Mouse (Mus musculus) brown adipose tissue, adult 24 weeks (tissue): ENCODE results near the gene Zbtb16. TPM values are rescaled to one million over a fixed set of nuclear protein-coding genes. Genes with fewer than 3 reads are reported as not detected.

Experiments used
- H3K27ac ChIP-seq: fragments of 200-500 bp; replicated peaks from 2 replicates; pipeline ENCODE4 v1.5.1; 2012; ENCODE audit warnings: low read depth, mild to moderate bottlenecking, low read length
- H3K4me1 ChIP-seq: fragments of 200-500 bp; 2 replicates; pipeline ENCODE4 v1.6.1; 2012; ENCODE audit warnings: low read length, mixed read lengths; ENCODE audit not compliant: control insufficient read depth, insufficient read depth, insufficient read length
- H3K4me3 ChIP-seq: fragments of 200-500 bp; 2 replicates; pipeline ENCODE4 v1.5.1; 2012; ENCODE audit warnings: low read depth, mild to moderate bottlenecking, low read length, moderate library complexity; ENCODE audit not compliant: insufficient read depth
- polyA plus RNA-seq: library from polyadenylated mRNA; stranded (reverse); fragments of >200 nt; gene quantifications from 2 replicates; pipeline ENCODE4 v1.2.4, GENCODE M21; 2012; ENCODE audit not compliant: missing spikeins, insufficient read depth, insufficient read length

Gene Zbtb16
- polyA plus RNA-seq, 1 experiment = 7.9 TPM

DNA sequence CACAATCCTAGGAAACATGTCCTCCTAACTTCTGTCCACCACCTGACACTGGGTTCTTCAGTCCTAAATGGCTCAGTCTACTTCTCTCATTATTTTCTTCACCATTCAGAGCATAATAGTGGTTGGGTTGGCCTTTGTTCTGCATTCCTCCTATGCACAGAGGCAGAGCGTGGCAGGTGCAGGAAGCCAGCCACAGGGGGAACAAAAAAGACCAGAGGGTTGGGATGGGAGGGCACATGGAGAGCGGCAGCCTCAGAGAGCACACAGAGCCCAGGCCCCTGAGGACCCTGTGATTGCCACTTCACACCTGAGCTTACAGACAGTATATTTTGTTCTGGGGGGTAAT lies 138.6 kb downstream of the Zbtb16 start:
- H3K4me3 ChIP-seq = no peak overlapping the region
- H3K27ac ChIP-seq = no peak overlapping the region
- H3K4me1 ChIP-seq = no peaks in the 10 kb centered on the region

DNA sequence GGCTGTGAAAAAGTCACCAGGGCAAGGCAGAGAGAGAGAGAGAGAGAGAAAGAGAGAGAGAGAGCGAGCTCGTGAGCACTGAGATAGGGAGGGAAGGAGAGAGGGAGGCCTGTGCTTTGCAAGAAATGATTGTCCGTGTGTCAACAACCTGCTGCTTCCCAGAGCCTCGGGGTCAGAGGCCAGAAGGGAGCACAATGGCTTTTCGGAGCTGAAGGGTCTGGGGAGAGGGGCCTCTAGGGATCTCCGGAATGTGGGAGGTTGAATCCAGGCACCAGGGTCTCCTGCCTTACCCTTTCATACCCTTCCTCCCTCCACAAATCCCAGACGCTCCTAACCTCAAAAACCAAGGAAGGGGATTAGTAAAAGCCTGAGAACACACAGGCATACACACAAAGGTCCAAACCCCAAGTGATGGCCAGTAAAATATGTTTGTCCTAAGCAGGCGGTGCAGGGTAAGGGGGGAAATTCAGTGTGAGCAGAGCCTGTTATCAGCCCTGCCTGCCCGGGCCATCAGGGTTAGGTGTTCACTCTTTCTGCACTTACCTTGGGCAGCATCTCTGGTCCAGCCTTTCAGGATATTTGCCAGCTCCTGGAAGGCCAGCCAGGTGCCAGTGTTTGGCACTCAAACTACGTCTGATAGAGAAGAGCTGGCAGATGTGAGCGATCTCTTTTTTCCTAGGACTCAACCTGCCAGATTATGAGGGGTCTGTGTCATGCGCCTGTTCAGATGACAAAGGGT lies 139.1 kb downstream of the Zbtb16 start:
- Histone ChIP-seq H3K27ac (no peak overlapping the region), H3K4me3 (no peak overlapping the region), H3K4me1 (no peaks in the 10 kb centered on the region)

DNA sequence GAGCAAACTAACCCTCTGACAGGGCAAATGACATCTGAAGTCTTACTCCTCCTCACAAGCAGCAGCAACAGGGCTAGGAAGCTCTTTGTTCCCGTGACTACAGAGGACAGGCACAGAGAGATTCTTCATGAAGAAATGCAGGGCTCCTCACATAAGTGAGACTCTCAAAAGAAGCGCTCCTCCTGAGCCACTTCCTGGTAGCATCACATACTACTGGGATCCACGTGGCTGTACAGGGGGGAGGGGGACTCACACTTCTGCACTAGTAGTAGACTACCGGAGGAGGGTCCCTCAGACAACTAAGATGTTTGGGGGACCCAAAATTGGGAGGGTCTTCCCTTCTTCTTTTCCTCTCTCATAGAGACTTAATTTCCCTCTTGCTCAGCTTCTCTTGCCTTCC lies 139.7 kb downstream of the Zbtb16 start:
- Histone ChIP-seq H3K4me3 (no peak overlapping the region), H3K27ac (no peak overlapping the region), H3K4me1 (no peaks in the 10 kb centered on the region)

DNA sequence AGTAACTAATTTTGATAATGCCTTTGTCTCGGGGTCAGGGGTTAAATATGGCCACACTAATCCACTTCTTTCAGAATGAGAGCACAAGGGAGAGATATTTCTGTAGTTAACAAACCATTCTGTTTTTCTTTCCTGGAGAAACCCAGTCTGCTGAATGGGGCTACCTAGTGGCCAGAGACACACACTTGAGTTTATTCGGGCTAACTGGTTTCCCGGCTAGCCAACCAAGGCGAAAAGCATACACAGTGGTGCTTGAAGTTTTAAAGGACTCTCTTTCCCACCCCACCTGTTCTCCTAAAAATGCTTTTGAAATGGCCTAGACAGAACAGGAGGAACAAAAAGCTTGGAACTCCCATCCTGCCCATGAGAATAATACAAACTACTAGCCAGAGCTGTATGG lies 140.2 kb downstream of the Zbtb16 start:
- Histone ChIP-seq H3K27ac (no peak overlapping the region), H3K4me3 (no peak overlapping the region), H3K4me1 (no peaks in the 10 kb centered on the region)

DNA sequence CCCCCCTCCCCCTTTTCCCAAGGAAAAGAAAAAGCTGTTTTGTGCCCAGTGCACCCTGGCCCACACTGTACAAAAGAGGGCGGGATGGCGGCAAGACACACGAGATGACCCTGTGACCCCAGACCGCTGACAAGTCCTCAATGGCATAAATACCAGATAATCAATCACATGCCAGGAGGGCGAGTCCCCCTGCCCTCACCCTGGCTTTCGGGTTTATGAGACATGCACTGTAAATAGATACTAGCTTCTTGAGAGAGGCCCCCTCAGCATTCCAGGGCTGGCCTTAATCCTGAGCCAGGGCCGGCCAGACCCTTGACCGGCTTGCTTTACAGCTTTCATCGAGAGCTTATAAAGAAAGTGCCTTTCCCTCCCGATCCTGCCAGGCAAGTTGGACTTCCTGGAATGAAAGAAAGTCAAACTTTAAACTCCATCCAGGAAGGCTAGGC lies 141.4 kb downstream of the Zbtb16 start:
- H3K27ac ChIP-seq = no peak overlapping the region
- no peak overlapping the region for H3K4me3 ChIP-seq
- H3K4me1 ChIP-seq = no peaks in the 10 kb centered on the region

DNA sequence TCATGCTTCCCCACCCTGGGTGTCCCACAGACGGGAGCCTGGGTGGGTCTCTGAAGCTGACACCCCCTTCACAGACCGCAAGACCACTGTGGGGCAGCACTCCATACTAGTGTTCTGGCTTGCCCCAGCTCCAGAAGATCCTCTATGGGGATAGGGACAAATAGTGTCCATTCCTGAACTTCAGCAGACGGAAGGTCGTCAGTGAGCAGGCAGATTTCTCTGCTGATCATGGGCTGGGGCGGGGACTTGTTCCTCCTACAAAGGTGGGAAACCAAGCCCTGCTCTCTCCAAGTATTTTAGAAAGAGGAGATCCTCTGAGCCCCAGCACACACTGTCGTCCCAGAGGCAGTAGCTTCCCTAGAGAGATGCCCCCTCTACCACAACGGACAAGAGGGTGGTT lies 142.3 kb downstream of the Zbtb16 start:
- H3K4me1 ChIP-seq = no peaks in the 10 kb centered on the region
- H3K4me3 ChIP-seq = no peak overlapping the region
- no peak overlapping the region for H3K27ac ChIP-seq

DNA sequence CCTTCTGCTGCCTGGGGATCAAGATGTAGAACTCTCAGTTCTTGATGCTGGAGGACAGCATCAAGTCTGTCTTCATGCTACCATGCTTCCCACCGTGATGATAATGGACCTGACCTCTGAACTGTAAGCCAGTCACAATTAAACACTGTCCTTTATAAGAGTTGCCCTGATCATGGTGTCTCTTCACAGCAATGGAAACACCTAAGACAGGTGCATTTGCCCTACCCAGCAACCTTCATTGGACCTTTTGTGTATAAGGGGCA lies 146.4 kb downstream of the Zbtb16 start:
- Histone ChIP-seq H3K4me1 (peaks cover 1% of the 10 kb centered on the region), H3K4me3 (no peak overlapping the region), H3K27ac (no peak overlapping the region)

DNA sequence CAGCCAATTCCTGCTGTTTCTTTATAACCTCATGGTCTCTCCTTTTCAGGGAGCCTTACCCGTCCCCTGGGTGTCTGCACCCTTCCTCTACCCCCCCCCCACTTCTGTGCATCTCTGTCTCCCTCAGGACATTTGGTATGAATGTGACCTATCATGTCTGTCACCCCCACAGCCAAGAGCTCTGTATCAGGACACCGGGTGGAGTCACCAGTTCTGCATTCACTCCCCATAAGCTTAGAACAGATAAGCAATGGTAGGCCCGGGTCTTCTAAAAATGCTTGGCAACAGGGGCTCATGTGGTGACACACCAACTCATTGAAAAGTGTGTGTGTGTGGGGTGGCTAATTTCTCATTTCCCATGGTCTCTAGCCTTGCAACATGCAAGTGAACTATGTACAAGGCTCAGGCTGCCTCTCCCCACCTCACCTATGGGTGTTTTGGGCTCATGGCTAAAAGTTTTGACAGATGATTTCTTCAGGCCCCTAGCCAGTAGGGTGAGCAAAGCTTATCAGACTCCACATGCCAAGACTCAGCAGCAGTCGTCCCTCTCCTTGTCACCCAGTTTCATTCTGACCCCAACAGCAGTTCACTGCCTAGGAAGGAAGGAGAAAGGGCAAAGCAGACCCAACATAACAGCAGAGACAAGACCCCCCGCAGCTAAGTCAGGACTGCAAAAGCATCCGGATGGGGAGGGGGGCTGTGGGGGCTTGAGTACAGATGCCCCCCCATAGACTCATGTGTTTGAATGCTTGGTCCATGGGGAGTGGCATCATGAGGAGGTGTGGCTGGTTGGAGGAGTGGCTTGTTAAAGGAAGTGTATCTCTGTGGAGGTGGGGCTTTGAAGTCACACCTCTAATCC lies 146.9 kb downstream of the Zbtb16 start:
- Histone ChIP-seq H3K4me1 (peaks cover 7% of the 10 kb centered on the region), H3K27ac (no peak overlapping the region), H3K4me3 (no peak overlapping the region)

DNA sequence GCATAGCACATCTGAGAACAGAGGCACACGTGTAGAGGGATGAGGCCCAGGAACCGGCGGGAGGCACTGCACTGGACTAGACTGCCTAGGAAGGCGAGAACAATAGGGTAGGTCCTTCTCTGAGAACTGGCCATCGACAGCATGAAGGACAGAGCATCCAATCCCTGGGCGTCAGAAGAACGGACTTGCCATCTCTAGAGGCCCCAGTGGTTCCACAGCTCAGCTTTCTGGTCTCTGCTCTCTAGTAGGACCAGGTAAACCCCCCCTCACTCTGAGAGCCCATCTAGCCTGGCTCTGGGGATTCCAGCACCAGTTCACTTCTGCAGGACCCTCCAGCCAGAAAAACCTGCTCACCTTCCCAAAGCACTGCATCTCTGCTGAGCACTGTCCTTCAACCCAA lies 148.1 kb downstream of the Zbtb16 start:
- Histone ChIP-seq H3K4me1 (peaks cover 7% of the 10 kb centered on the region), H3K27ac (no peak overlapping the region), H3K4me3 (no peak overlapping the region)

DNA sequence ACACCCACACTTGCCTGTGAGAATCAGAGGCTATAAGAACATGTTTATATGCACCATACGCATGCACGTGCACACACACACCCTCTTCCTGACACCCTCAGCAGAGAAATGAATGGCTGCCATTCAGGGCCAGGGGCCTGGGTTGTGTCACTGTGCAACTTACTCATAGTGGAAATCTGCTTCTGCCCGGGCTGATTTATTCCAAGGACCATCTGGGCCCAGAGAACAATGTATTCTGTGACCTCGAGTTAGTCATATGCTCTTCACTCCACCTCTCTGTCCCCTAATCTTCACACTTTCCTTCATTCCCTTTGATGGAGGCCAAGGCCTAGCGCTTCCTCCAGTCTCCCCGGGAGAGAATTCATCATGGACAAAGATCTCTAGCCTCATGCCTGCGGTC lies 150.3 kb downstream of the Zbtb16 start:
- H3K27ac ChIP-seq = no peak overlapping the region
- peaks cover 7% of the 10 kb centered on the region for H3K4me1 ChIP-seq
- no peak overlapping the region for H3K4me3 ChIP-seq

DNA sequence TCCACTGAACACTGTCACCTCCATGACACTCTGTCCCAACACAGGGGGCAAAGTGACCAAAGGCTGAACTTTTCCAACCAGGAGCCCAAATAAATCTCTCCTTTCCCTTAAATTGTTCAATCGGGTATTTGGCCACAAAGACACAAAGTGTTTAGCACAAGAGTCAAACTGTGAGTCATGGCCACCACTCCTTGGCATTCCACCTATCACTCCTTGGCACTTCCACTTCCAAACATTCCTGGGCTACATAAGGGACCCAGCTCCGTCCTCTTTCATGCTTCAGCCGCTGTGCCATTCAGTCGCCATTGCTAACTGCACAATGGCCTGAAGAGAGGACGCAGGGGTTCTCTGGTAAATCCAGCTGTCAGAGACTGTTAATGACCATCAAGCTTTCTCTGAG lies 151.9 kb downstream of the Zbtb16 start:
- H3K4me1 ChIP-seq = peaks cover 7% of the 10 kb centered on the region
- H3K27ac ChIP-seq = no peak overlapping the region

DNA sequence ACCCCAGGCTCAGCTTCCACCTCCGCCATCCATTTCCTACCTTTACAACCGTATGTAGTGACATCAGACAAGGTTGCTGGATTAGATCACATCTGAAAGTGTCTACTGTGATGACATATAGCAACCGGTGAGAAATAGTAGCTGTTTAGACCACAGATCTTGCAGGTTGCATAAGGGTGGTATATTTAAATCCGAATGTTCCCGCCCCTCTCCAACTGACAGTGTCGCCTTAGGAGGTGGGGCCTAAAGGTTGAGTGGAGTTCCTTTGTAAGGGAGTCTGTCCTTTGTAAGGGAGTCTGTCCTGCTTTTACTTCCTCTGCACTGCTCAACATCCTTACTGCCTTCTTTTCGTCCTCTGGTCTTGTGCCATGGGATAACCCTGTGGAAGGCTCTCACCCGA lies 154.8 kb downstream of the Zbtb16 start:
- H3K4me1 ChIP-seq = peaks cover 11% of the 10 kb centered on the region
- no peak overlapping the region for H3K4me3 ChIP-seq
- no peak overlapping the region for H3K27ac ChIP-seq

More for the DNA sequence above, 151.9 kb downstream of the Zbtb16 start:
- no peak overlapping the region for H3K4me3 ChIP-seq

DNA sequence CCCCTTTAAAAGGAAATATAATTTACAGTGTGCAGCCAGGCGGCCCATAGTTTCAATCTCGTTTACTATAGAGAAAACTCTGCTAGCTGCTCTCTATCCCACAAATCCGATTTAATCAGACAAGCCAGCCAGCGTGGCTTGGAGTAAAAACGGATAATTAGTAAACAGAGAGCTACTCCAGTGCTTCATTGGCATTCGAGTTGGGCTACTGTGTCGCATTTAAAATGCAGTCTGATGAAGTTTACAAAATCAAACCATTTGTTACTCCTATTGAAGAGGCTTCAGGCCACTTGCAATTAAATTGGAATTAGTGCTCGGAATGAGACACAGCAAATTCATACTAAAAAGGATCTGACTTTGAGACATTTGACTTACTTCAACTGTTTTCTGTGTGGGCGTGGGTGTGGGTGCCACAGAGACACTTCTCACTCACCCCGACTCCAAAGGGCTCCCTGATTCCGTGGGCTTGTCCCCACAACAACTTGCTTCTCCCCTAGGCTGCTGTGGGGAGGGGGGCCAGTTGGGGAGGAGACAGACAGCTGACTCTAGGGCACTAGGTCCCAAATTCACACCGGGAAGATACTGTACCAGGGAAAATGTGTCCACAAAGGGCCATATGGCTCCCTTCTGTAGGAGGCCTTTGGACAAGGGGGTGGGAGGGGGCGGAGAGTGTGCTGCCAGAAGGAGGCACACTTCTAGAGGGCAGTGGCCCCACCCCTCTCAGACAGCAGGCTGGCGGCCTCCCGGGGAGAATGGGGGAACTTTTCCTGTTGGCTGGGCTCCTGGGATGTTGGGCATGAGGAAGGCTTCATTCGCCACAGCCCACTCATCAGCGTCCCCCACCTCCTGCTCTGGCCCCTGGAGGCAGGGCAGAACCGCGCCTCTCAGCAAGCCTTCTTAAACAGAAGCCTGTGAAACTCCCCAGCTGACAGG lies 157.3 kb downstream of the Zbtb16 start:
- Histone ChIP-seq H3K4me3 (no peak overlapping the region), H3K27ac (no peak overlapping the region), H3K4me1 (peaks cover 24% of the 10 kb centered on the region)

DNA sequence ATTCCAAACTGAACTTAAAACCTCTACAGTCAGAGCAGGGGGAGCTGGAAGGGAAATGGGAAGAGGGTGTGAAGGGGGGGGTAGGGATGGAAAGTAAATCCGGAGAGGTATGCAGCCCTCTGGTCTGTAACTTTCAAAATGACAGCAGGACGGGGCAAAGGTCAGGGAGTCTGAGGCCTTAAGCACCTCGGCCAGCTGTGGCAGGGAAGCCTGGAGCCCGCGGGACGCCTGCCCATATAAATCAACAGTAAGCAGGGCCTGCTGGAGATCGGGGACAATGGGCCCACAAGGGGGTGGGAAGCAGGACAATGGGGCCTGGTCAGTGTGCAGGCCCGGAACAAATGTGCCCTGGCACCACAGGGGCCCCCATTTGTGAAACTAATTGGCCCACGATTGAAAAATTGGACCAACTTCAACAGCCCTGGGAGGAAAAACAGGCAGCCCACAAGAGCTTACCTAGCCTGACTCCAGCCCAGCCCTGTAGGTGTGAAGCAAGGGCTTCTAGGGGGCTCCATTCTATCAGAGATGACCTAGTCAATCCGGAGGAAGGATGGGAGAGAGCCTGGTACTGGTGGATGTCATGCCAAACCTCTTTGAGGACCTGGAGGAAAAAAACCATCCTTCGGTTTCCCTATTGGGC lies 160.8 kb downstream of the Zbtb16 start:
- Histone ChIP-seq H3K4me3 (no peak overlapping the region), H3K27ac (peak overlapping the region; percentile 89)

More for the DNA sequence above, 160.8 kb downstream of the Zbtb16 start:
- peaks cover 30% of the 10 kb centered on the region for H3K4me1 ChIP-seq
